Mouse (Mus musculus) layer of hippocampus, adult 2 months (tissue): Measurements from ENCODE around the gene Rin3. TPM values are rescaled to one million over a fixed set of nuclear protein-coding genes. Genes with fewer than 3 reads are reported as not detected.

Experiments used
- DNase-seq, 2 experiments: peaks; one replicate each; pipeline ENCODE4 v3.0.0; 2022; ENCODE audit warnings: low spot score in 2 of 2
- H3K27ac ChIP-seq: fragments of 200-600 bp; 2 replicates; pipeline ENCODE4 v1.8.1; 2022
- H3K4me3 ChIP-seq: fragments of 200-600 bp; 2 replicates; pipeline ENCODE4 v1.8.1; 2022; ENCODE audit warnings: mild to moderate bottlenecking
- CTCF ChIP-seq: fragments of 200-600 bp; conservative IDR thresholded peaks from 2 replicates; pipeline ENCODE4 v1.8.1; 2022; ENCODE audit warnings: antibody characterized with exemption, mild to moderate bottlenecking, moderate library complexity
- total RNA-seq, 2 experiments: library from RNA; stranded (reverse); gene quantifications; 2 replicates each; pipeline ENCODE4 v1.2.3; 2021

The Rin3 gene
- total RNA-seq, 2 experiments from 2014 or later = 3.2 to 4.3 TPM

GRCm38 (mm10) chr12:102296967-102297366, 14.1 kb downstream of the Rin3 start:
- no peak for DNase-seq
- Histone ChIP-seq H3K27ac (no peak overlapping the region), H3K4me3 (no peak overlapping the region)
- no peak for TF ChIP-seq CTCF

DNA sequence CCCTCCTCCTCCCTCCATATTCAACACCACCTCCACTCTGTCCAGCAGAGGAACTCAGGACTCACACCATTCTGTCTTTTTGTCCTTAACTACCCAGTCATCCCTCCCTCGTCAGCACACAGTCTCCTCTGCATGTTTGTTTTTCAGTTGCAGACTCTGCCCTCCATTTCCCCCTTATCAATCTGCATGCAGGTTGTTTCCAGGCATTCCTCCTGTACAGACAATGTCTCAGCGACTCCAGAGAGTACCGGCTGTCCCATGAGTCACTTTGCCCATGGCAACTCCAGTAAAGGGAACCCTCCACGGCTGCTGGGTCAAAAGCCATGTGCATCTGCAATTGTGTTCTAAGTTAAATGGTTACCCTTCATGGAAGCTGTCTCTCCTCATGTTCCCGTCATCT, 16.4 kb downstream of the Rin3 start:
- Histone ChIP-seq H3K4me3 (no peak overlapping the region), H3K27ac (no peak overlapping the region)
- TF ChIP-seq CTCF = no peak
- no peak for DNase-seq

GRCm38 (mm10) chr12:102301585-102301984, 18.7 kb downstream of the Rin3 start:
- TF ChIP-seq CTCF = no peak

DNA sequence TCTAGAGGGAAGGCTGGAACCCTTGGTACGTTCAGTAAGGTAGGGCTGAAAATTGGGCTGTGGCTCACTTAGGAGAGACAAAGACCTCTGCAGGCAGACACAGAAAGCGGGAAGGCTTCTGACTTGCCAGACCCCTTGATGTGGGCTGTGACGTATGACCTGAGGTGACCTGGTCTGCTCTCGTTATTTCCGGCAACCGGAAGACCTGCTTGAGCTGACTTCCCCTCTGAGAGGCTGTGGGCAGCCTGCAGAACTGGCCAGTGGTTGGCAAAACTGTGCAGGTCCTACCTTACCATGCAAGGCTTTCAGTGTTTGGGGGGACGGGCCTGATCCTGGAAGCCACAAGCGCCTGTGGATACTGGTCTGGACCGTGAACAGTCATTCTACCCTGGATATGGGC, 19.5 kb downstream of the Rin3 start:
- Histone ChIP-seq H3K27ac (no peak overlapping the region), H3K4me3 (no peak overlapping the region)
- no peak for TF ChIP-seq CTCF
- no peak for DNase-seq

More at GRCm38 (mm10) chr12:102301585-102301984, 18.7 kb downstream of the Rin3 start:
- DNase-seq = no peak
- Histone ChIP-seq H3K27ac (no peak overlapping the region), H3K4me3 (no peak overlapping the region)

GRCm38 (mm10) chr12:102302831-102303351, 20.0 kb downstream of the Rin3 start:
- Histone ChIP-seq H3K4me3 (no peak overlapping the region), H3K27ac (peak overlapping the region; percentile 14; the same call in 1 of the 2 replicates)
- TF ChIP-seq CTCF = no peak
- no peak for DNase-seq

DNA sequence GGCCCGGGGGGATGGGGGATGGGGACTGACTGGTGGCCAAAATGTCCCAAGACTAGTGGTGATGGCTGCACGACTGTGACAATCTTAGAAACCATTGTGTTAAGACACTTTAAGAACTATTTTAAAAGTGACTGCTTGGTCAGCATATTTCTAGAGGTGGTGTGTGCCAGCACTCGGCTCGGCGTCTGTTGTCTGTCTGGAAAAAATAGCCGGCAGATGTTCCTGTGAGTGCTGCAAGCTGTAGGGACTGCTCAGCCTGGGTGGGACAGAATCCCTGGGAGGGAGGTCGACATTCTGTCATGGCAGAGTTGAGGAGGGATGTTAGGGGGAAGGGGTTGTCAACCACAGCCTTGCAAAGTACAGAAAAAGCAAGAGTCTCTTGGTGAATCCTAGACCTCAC, 21.0 kb downstream of the Rin3 start:
- no peak for TF ChIP-seq CTCF
- no peak overlapping the region for H3K4me3 ChIP-seq
- peak in 1 of 2 experiments; percentile 23 for DNase-seq

DNA sequence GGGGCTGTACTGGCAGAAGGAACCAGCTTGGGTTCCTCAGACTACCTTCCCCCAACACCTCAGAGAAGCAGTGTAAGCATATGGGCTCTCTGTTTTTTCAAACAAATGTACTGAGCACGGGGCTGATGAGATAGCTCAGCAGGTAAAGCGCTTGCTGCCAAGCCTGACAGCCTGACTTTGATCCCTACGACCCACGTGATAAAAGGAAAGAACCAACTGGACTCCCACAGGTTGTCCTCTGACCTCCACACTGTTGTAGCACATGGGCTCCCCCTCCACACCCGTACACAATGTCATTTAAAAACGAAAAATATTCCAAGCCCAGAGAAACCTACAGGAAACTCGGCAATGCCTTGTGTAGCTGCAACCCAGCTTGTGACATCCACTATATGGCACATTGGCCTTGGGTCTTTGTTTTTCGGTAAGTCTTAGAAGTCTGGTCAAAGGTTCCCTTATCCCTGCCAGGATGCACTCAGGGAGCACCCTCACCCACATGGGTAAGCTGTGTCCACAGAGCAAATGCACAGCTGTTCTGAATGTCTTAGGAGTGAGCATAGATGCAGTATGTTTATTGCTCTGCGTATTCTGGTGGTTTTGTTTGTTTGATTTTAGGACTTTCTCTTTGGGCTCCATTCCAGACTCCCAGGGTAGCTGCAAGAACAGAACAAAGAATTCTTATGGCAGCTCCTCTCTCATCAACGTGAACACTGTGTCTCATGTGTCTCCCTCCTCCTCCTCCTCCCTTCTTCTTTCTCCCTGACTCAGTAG, 22.4 kb downstream of the Rin3 start:
- TF ChIP-seq CTCF = no peak
- DNase-seq = no peak
- H3K27ac ChIP-seq = peak overlapping the region; percentile 23; the same call in 1 of the 2 replicates
- H3K4me3 ChIP-seq = no peak overlapping the region

More for the DNA sequence above, 21.0 kb downstream of the Rin3 start:
- no peak overlapping the region for H3K27ac ChIP-seq

DNA sequence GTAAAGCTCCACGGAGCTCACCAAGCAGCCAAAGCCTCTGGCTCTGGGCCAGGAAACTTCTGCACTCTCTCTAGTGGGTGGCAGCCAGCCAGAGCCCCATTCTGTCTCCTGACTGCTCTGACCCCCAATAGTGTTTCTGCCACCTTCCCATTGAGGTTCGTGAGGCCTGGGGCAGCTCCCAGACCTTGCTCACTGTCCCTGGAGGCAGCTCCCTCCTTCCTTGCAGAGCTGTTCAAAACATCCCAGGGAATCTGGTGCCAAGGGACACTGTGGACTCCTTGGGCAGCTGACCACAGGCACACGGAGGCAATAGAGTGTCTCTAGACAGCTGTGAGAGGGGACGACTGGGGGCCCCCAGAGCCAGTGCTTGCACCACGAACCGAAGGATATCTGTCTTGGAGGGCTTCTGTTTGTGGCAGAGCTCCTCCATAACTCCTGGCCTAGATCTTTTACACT, 25.2 kb downstream of the Rin3 start:
- Histone ChIP-seq H3K27ac (peak overlapping the region; percentile 55; the same call in 1 of the 2 replicates), H3K4me3 (no peak overlapping the region)
- TF ChIP-seq CTCF = no peak
- DNase-seq = peak in 1 of 2 experiments; percentile 32

DNA sequence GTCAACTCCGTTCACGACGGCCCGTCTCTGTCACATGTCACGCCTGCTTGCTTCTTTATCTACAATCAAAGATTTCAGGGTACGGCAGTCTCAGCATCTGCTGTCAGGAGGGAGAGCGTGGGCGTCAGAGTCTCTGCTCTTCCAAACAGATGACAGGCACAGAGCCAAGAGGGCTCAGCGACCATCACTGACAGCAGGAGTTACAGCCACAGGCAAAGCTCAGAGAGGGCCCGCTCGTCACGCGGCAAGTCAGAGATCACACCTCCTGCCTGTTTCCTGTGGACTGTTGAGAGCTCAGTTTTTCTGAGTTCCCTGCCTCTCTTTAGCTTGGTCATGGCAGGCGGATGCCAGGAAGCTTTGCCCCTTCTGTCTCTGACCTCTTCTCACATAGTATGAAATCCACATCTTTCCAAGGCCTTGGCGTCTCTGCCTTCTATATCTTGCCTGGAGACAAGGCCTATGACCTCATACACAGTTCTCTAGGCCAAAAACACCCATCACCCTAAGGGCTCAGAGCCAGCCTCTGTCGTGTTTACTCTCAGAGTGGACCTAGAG, 25.7 kb downstream of the Rin3 start:
- DNase-seq = peak; percentile 54 to 62
- no peak for TF ChIP-seq CTCF
- H3K4me3 ChIP-seq = no peak overlapping the region
- H3K27ac ChIP-seq = peak overlapping the region; percentile 55; the same call in 1 of the 2 replicates

DNA sequence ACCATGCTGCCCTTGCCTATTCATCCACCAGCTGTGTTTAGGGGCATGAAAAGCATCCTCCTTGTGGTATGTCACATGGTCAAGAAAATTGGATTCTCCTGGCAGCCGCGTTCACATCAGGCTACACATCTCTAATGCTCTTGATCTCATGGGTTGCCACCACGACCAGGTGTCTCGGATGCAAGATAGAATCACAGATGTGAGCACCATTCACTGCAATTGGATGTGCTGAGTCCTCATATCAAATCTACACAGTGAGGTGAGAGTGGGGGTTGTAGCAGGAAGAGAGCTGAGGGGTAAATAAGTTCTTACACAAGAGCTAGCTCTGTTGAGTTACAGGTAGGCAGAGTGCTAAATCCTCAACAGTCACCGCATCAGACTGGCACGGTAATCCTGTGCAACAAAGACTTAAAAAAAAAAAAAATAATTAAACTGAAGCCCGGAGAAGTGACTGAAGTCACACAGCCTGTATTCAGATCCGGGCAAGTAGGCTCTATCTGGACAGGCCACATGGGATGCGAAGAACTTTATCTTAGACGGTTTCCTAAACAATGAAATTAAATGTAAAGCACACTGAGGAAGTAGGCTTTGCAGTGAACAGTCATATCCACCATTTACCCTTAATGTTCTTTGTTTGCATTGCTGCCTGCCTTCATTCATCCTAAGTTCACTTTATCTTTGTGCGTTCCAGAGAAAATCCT, 26.4 kb downstream of the Rin3 start:
- H3K27ac ChIP-seq = peak overlapping the region; percentile 55; the same call in 1 of the 2 replicates
- TF ChIP-seq CTCF = no peak
- DNase-seq = no peak
- H3K4me3 ChIP-seq = no peak overlapping the region

GRCm38 (mm10) chr12:102309800-102310195, 26.9 kb downstream of the Rin3 start:
- no peak overlapping the region for H3K4me3 ChIP-seq
- DNase-seq = peak in 1 of 2 experiments; percentile 21
- TF ChIP-seq CTCF = no peak
- no peak overlapping the region for H3K27ac ChIP-seq

DNA sequence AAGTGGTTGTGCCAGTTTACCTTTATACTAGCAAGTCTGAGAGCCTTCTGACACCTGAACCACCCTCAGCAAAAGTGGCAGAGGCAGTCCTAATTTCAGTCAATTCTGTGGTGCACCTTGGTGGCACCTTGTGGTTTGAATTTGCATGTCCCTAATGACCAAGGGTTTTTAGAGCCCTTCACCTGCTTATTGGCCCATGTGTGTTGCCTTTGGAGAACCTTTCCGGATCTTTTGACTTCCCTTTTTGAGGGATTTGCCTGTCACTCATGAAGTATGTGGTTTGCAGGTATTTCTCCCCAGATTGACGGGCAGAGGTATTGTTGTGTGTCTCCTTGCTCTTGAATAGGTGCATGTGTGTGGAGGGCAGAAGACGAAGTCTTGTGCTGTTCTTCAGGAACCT, 27.4 kb downstream of the Rin3 start:
- no peak for TF ChIP-seq CTCF
- no peak overlapping the region for H3K27ac ChIP-seq
- no peak overlapping the region for H3K4me3 ChIP-seq
- no peak for DNase-seq

DNA sequence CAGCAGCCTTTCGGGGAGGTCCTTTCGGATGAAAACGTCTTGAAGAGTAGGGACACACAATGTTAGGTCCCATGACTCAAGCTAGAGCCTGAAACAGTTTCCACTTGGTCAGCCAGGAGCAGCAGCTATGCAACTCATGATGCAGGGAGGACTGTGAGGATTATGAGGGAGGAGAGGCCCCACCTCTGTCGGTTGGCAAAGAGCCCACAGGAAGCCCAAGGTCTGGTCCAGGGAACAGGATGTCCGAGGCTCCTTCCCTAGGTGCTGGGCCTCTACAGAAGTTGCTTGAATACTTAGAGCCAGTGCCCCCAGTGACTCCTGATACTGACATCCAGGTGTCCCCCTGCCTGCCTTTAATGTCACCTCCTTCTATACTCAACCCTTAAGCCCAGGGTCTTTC, 28.6 kb downstream of the Rin3 start:
- DNase-seq = no peak
- H3K27ac ChIP-seq = no peak overlapping the region
- H3K4me3 ChIP-seq = no peak overlapping the region
- TF ChIP-seq CTCF = no peak
